Mouse (Mus musculus): ENCODE results near the gene Kctd20.

DNA sequence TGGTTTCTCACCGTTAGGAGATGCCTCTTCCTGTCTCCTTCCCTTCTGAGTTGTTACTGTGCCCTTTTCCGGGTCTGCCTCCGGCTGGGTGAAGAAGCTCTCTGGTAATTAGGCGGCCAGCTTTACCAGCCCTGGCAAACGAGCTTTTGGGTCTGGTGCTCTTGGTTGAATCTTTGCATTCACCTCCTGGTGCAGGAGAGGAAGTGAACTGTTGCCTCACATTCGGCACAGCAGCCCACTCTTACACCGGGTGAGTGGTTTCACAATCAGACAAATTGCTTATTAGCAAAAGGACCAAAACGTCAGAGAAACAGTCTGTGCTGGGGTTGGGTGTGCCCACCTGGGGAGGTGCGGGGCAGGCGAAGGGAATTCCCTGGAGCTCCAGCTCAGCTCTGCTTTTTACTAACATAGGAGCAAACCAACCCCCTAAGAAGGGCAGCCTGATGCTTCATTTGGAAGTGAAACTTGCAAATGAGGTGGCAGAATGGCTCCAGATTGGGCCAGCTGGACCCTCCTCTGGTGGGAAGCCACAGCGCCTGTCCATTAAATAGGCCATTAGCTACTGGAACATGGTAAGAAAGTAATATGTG is 15.4 kb downstream of the Kctd20 start:
- no peak for TF ChIP-seq CTCF (IDR thresholded peaks at IDR 0.05; ENCODE audit: control insufficient read depth, insufficient read depth, low read length)
- no peak for TF ChIP-seq POLR2A (IDR thresholded peaks at IDR 0.05; ENCODE audit: borderline replicate concordance, control insufficient read depth, low read depth, low read length)
